Mouse (Mus musculus): ENCODE results near the gene Ice2. TPM values are rescaled to one million over a fixed set of nuclear protein-coding genes. Genes with fewer than 3 reads are reported as not detected.

Ice2 gene
- polyA plus RNA-seq, 1 experiment = 2.6 TPM

- H3K79me2 ChIP-seq (ENCODE audit: control insufficient read depth, insufficient read depth) = peaks cover 37% of the 10 kb centered on the region
- H3K4me3 ChIP-seq (ENCODE audit: insufficient read depth, poor library complexity, severe bottlenecking) = no peak overlapping the region
- no peaks in the 10 kb centered on the region for H3K27me3 ChIP-seq (ENCODE audit: control insufficient read depth, insufficient read depth, insufficient read length)
- H3K36me3 ChIP-seq (ENCODE audit: control insufficient read depth, insufficient read depth) = peaks cover 15% of the 10 kb centered on the region
- TF ChIP-seq CEBPB (IDR thresholded peaks at IDR 0.05; ENCODE audit: low read depth) (no peak), CTCF (IDR thresholded peaks at IDR 0.05; ENCODE audit: control insufficient read depth, insufficient read depth, insufficient read length) (no peak), MYOD1 (IDR thresholded peaks at IDR 0.05; ENCODE audit: control insufficient read depth, insufficient read length, low read depth) (no peak), FOSL1 (IDR thresholded peaks at IDR 0.05; ENCODE audit: insufficient read depth, low read length, poor library complexity, severe bottlenecking) (no peak), USF1 (IDR thresholded peaks at IDR 0.05; ENCODE audit: low read depth) (no peak), MYOG (IDR thresholded peaks at IDR 0.05; ENCODE audit: control insufficient read depth, extremely low read depth, insufficient read length) (no peak), MAX (IDR thresholded peaks at IDR 0.05) (no peak)
- H3K79me3 ChIP-seq (ENCODE audit: low read depth) = peaks cover 35% of the 10 kb centered on the region
- H3ac ChIP-seq (ENCODE audit: control insufficient read depth, insufficient read length, low read depth) = no peak overlapping the region
These were observed 54.4 kb downstream of the Ice2 start for GRCm38 (mm10) chr9:69451886-69452810.

GRCm38 (mm10) chr9:69453066-69453900 lies 55.6 kb downstream of the Ice2 start, which contains the start of gene Anxa2:
Gene Anxa2 (plus strand): TSS chr9:69453620.
- Histone ChIP-seq H3K27me3 (ENCODE audit: control insufficient read depth, insufficient read depth, insufficient read length) (no peaks in the 10 kb centered on the region), H3K4me3 (ENCODE audit: insufficient read depth, poor library complexity, severe bottlenecking) (peak within 1 kb of the TSS; percentile 94), H3K36me3 (ENCODE audit: control insufficient read depth, insufficient read depth) (peaks cover 15% of the 10 kb centered on the region), H3K79me2 (ENCODE audit: control insufficient read depth, insufficient read depth) (peaks cover 42% of the 10 kb centered on the region), H3ac (ENCODE audit: control insufficient read depth, insufficient read length, low read depth) (peak within 1 kb of the TSS; percentile 86), H3K79me3 (ENCODE audit: low read depth) (peaks cover 35% of the 10 kb centered on the region)
- no peak for TF ChIP-seq CEBPB (IDR thresholded peaks at IDR 0.05; ENCODE audit: low read depth)
- TF ChIP-seq MYOD1 (IDR thresholded peaks at IDR 0.05; ENCODE audit: control insufficient read depth, insufficient read length, low read depth) = no peak
- TF ChIP-seq USF1 (IDR thresholded peaks at IDR 0.05; ENCODE audit: low read depth) = no peak
- no peak for TF ChIP-seq MYOG (IDR thresholded peaks at IDR 0.05; ENCODE audit: control insufficient read depth, extremely low read depth, insufficient read length)
- TF ChIP-seq CTCF (IDR thresholded peaks at IDR 0.05; ENCODE audit: control insufficient read depth, insufficient read depth, insufficient read length) = no peak
- TF ChIP-seq MAX (IDR thresholded peaks at IDR 0.05) = no peak
- TF ChIP-seq FOSL1 (IDR thresholded peaks at IDR 0.05; ENCODE audit: insufficient read depth, low read length, poor library complexity, severe bottlenecking) = no peak

GRCm38 (mm10) chr9:69453901-69454666 lies 56.4 kb downstream of the Ice2 start:
- peaks cover 41% of the 10 kb centered on the region for H3K79me3 ChIP-seq (ENCODE audit: low read depth)
- peaks cover 19% of the 10 kb centered on the region for H3K36me3 ChIP-seq (ENCODE audit: control insufficient read depth, insufficient read depth)
- peak overlapping the region; percentile 94 for H3K4me3 ChIP-seq (ENCODE audit: insufficient read depth, poor library complexity, severe bottlenecking)
- no peak for TF ChIP-seq CEBPB (IDR thresholded peaks at IDR 0.05; ENCODE audit: low read depth)
- peaks cover 50% of the 10 kb centered on the region for H3K79me2 ChIP-seq (ENCODE audit: control insufficient read depth, insufficient read depth)
- no peaks in the 10 kb centered on the region for H3K27me3 ChIP-seq (ENCODE audit: control insufficient read depth, insufficient read depth, insufficient read length)
- peak overlapping the region; percentile 86 for H3ac ChIP-seq (ENCODE audit: control insufficient read depth, insufficient read length, low read depth)

GRCm38 (mm10) chr9:69454691-69455090 lies 57.0 kb downstream of the Ice2 start:
- no peak for TF ChIP-seq MYOD1 (IDR thresholded peaks at IDR 0.05; ENCODE audit: control insufficient read depth, insufficient read length, low read depth)
- peaks cover 47% of the 10 kb centered on the region for H3K79me3 ChIP-seq (ENCODE audit: low read depth)
- H3ac ChIP-seq (ENCODE audit: control insufficient read depth, insufficient read length, low read depth) = peak overlapping the region; percentile 86
- peaks cover 56% of the 10 kb centered on the region for H3K79me2 ChIP-seq (ENCODE audit: control insufficient read depth, insufficient read depth)
- no peaks in the 10 kb centered on the region for H3K27me3 ChIP-seq (ENCODE audit: control insufficient read depth, insufficient read depth, insufficient read length)
- peak overlapping the region; percentile 94 for H3K4me3 ChIP-seq (ENCODE audit: insufficient read depth, poor library complexity, severe bottlenecking)
- peaks cover 25% of the 10 kb centered on the region for H3K36me3 ChIP-seq (ENCODE audit: control insufficient read depth, insufficient read depth)

GRCm38 (mm10) chr9:69455391-69455790 lies 57.7 kb downstream of the Ice2 start:
- Histone ChIP-seq H3K36me3 (ENCODE audit: control insufficient read depth, insufficient read depth) (peaks cover 32% of the 10 kb centered on the region), H3K79me3 (ENCODE audit: low read depth) (peaks cover 54% of the 10 kb centered on the region), H3K79me2 (ENCODE audit: control insufficient read depth, insufficient read depth) (peaks cover 63% of the 10 kb centered on the region), H3K4me3 (ENCODE audit: insufficient read depth, poor library complexity, severe bottlenecking) (peak overlapping the region; percentile 94), H3K27me3 (ENCODE audit: control insufficient read depth, insufficient read depth, insufficient read length) (no peaks in the 10 kb centered on the region), H3ac (ENCODE audit: control insufficient read depth, insufficient read length, low read depth) (peak overlapping the region; percentile 80)
- no peak for TF ChIP-seq USF1 (IDR thresholded peaks at IDR 0.05; ENCODE audit: low read depth)
